Mouse (Mus musculus) hindbrain, embryonic 13.5 days (tissue): ENCODE measurements around the gene Kdm2a. TPM values are rescaled to one million over a fixed set of nuclear protein-coding genes. Genes with fewer than 3 reads are reported as not detected.

ENCODE experiments used
- ATAC-seq: fragments of 200-750 bp; cut with Nextera tagmentation; 2 replicates; pipeline ENCODE4 v1.8.0; 2017; ENCODE audit warnings: moderate TSS enrichment; ENCODE audit not compliant: low FRiP score
- H3K27ac ChIP-seq: fragments of 300-500 bp; sonication (generic); 2 replicates; pipeline ENCODE4 v1.5.1; 2015; ENCODE audit warnings: inconsistent platforms, mild to moderate bottlenecking, moderate library complexity
- H3K27me3 ChIP-seq: fragments of 300-500 bp; sonication (generic); 2 replicates; pipeline ENCODE4 v1.6.1; 2015; ENCODE audit warnings: mild to moderate bottlenecking, inconsistent platforms
- H3K36me3 ChIP-seq: fragments of 300-500 bp; sonication (generic); 2 replicates; pipeline ENCODE4 v1.6.1; 2015; ENCODE audit warnings: mild to moderate bottlenecking, inconsistent platforms
- H3K4me1 ChIP-seq: fragments of 300-500 bp; sonication (generic); replicated peaks from 2 replicates; pipeline ENCODE4 v1.6.1; 2015; ENCODE audit warnings: inconsistent platforms
- H3K4me2 ChIP-seq: fragments of 300-500 bp; sonication (generic); 2 replicates; pipeline ENCODE4 v1.6.1; 2015; ENCODE audit warnings: inconsistent platforms, mild to moderate bottlenecking, moderate library complexity
- H3K4me3 ChIP-seq: fragments of 300-500 bp; sonication (generic); 2 replicates; pipeline ENCODE4 v1.5.1; 2015; ENCODE audit warnings: mild to moderate bottlenecking, inconsistent platforms
- H3K9ac ChIP-seq: fragments of 300-500 bp; sonication (generic); 2 replicates; pipeline ENCODE4 v1.6.1; 2015; ENCODE audit warnings: mild to moderate bottlenecking, inconsistent platforms
- H3K9me3 ChIP-seq: fragments of 300-500 bp; sonication (generic); 2 replicates; pipeline ENCODE4 v1.6.1; 2016; ENCODE audit warnings: inconsistent platforms
- WGBS: fragments of 180-500 bp; shearing (Covaris S2); methylation state at CpG from one replicate; pipeline ENCODE4 v1.1.7; 2015; 5-methylcytosine and 5-hydroxymethylcytosine counted together
- polyA plus RNA-seq: library from polyadenylated mRNA; unstranded; fragments of >200 nt; fragmentation: Nextera tagmentation; extraction: Ambion mirVana; gene quantifications from 2 replicates; pipeline ENCODE4 v1.2.1, GENCODE M21; 2015

The Kdm2a gene
- polyA plus RNA-seq, 1 experiment from 2014 or later = 34.6 TPM

DNA sequence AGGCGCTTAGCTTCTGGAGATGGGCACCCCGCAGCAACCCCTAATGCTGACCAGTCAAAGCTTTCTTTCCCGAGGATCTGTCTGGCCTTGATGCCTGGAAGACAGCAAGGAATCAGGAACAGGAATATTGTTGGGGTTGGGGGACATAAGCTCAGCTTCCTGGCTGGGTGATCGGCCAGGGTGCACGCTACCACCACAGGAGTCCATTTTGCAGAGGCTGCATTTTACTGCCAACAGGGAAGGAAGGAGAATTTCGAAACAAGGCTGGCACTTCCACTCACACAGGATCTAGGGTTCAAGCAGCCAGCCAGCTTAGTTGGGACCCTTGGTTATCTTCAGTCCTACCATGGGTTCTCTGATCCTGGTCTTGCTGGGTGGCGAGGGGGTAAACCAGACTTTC, 114.4 kb downstream of the Kdm2a start:
- Histone ChIP-seq H3K4me2 (peak overlapping the region; percentile 66), H3K9me3 (no peaks in the 10 kb centered on the region), H3K27ac (peak overlapping the region; percentile 52; the same call in 1 of the 2 replicates), H3K4me3 (peak overlapping the region; percentile 63), H3K36me3 (peaks cover 54% of the 10 kb centered on the region), H3K9ac (no peak overlapping the region), H3K4me1 (peaks cover 17% of the 10 kb centered on the region), H3K27me3 (0 out of 2 replicates have a peak, but pooled peaks cover 3% of the 10 kb centered on the region)
- 51% methylated on average over 7 of the region's 7 CpGs for WGBS
- no peak for ATAC-seq

DNA sequence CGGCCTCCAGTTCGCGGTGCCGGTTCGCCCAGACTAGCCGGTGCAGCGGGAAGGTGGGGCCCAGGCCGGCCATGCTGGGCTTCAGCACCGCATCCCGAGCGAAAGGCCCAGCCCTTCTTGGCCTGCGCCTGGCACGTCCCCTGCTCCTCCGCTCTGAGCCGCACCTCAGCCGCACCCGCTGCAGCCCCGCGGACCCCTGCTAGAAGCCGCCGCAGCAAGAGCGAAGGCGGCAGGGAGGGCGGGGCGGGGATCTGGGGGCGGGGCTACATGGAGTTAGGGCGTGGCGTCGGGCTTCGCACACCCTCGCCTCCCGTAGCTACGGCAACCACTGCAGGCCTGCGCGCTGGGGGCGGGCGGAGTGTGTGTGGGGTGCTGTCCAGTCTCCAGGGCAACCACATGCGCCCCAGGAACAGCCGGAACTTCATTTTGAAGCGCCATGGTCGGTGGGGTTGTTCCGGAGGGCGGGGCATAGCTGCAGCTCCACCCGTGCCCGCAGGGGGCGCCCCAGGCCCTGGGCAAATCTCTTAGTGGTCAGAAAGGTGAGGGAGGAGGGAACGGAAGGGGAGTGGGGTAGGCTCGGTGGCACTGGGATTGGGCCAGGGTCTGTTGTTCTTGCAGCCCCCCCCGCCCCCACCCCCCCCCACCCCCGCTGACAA, 115.1 kb downstream of the Kdm2a start, which contains the start of gene Ankrd13d:
Gene Ankrd13d (minus strand): TSS at position 240 of the 656 bp plus-strand sequence.
- Histone ChIP-seq H3K4me2 (peak within 1 kb of the TSS; percentile 66), H3K27me3 (0 out of 2 replicates have a peak, but pooled peaks cover 3% of the 10 kb centered on the region), H3K4me1 (peaks cover 17% of the 10 kb centered on the region), H3K9me3 (no peaks in the 10 kb centered on the region), H3K4me3 (peak within 1 kb of the TSS; percentile 63), H3K36me3 (peaks cover 47% of the 10 kb centered on the region), H3K9ac (peak within 1 kb of the TSS; percentile 82), H3K27ac (peak within 1 kb of the TSS; percentile 80)
- ATAC-seq = peak; percentile 94
- under 1% methylated on average over 47 of the region's 50 CpGs for WGBS

DNA sequence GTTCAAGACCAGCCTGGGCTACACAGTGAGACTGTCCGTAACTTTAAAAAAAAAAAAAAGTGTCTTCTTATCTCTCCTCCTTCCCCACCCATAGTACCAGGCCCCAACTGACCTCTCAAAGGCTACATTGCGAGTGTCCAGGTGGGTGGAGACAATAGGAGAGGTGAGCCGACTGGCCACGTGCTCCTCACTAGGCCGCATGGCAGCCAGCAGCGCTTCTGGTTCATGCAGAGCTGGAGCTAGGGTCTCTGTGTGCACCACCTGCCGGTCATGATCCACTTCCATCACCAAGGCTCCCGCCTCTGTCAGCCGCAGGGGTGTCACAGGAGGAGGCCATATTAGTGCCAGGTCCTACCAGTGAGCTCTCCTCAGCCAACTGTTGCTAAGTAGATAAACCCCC, 117.7 kb downstream of the Kdm2a start:
- no peak for ATAC-seq
- Histone ChIP-seq H3K9me3 (no peaks in the 10 kb centered on the region; the same call in 1 of the 2 replicates), H3K27me3 (0 out of 2 replicates have a peak, but pooled peaks cover 3% of the 10 kb centered on the region)

DNA sequence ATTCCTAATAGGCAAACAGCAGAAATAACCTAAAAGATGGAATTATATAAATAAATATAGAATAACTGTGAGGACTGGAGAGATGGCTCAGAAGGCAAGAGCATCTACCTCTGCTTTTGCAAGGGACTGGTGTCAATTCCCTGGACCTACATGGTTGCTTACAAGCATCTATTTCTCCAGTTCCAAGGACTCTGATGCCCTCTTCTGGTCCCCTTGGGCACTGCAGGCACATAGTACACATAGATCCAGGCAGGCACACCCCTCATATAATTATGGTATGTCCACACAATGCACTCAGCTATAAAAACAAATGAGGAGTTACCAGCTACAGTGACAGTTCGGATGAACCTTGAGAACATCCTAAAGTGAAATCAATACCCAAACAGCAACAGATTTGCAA, 118.6 kb downstream of the Kdm2a start:
- no peak overlapping the region for H3K9ac ChIP-seq
- H3K9me3 ChIP-seq = no peaks in the 10 kb centered on the region; the same call in 1 of the 2 replicates
- no peak overlapping the region for H3K4me3 ChIP-seq
- 98% methylated on average over 1 of the region's 1 CpGs for WGBS
- 0 out of 2 replicates have a peak, but pooled peaks cover 3% of the 10 kb centered on the region for H3K27me3 ChIP-seq
- no peak for ATAC-seq
- H3K27ac ChIP-seq = no peak overlapping the region
- peaks cover 17% of the 10 kb centered on the region for H3K4me1 ChIP-seq
- peaks cover 25% of the 10 kb centered on the region for H3K36me3 ChIP-seq
- H3K4me2 ChIP-seq = no peak overlapping the region

More for the DNA sequence above, 117.7 kb downstream of the Kdm2a start:
- no peak overlapping the region for H3K4me2 ChIP-seq
- H3K27ac ChIP-seq = no peak overlapping the region
- no peak overlapping the region for H3K9ac ChIP-seq
- no peak overlapping the region for H3K4me3 ChIP-seq
- peaks cover 17% of the 10 kb centered on the region for H3K4me1 ChIP-seq
- 94% methylated on average over 9 of the region's 9 CpGs for WGBS
- peaks cover 30% of the 10 kb centered on the region for H3K36me3 ChIP-seq

DNA sequence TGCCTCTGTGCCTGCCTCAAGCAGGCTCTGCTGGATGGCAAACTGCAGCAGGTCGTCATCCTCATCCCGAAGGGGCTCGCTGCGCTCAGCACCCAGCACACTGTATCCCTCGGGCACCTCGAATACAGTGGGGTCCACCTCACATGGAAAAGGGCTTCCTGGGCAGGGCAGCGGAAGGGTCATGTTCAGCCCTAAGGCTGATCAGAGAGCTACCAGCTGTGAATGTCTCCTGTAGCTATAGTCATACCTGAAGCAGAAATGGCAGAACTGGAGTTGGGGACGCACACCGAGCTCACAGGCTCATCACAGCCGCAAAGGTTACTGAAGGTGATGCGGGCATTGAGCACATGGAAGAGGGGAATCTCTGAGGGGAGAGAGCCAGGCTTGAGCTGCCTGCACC, 127.1 kb downstream of the Kdm2a start:
- ATAC-seq = no peak
- H3K9ac ChIP-seq = no peak overlapping the region
- H3K4me2 ChIP-seq = no peak overlapping the region
- peaks cover 12% of the 10 kb centered on the region for H3K4me1 ChIP-seq
- H3K4me3 ChIP-seq = no peak overlapping the region
- H3K36me3 ChIP-seq = peaks cover 36% of the 10 kb centered on the region
- H3K27me3 ChIP-seq = peaks cover 42% of the 10 kb centered on the region
- no peaks in the 10 kb centered on the region; the same call in 1 of the 2 replicates for H3K9me3 ChIP-seq
- WGBS = 93% methylated on average over 11 of the region's 11 CpGs
- no peak overlapping the region for H3K27ac ChIP-seq

DNA sequence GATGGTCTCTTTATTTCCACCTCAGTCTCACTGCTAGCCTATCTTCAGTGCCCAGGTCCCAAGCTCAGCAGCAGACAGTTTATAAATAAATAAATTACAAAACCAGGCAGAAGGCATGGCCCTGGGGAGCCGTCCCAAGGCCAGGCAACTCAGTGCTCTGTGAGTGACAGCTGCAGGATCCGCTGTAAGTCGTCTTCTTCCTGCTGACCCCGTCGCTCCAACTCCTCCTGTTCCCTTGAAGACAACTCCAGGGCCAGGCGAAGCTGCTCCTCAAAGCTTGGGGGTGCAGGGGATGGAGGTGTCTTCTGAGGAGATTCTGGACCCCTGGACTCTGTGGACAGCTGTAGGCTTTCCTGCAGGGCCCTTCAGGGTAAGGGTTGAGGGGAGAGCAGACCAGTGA, 127.9 kb downstream of the Kdm2a start:
- WGBS = 68% methylated on average over 6 of the region's 6 CpGs
- no peak overlapping the region for H3K27ac ChIP-seq
- H3K36me3 ChIP-seq = peaks cover 33% of the 10 kb centered on the region
- no peak overlapping the region for H3K9ac ChIP-seq
- peaks cover 12% of the 10 kb centered on the region for H3K4me1 ChIP-seq
- H3K4me2 ChIP-seq = no peak overlapping the region
- ATAC-seq = no peak
- H3K27me3 ChIP-seq = peaks cover 42% of the 10 kb centered on the region
- H3K9me3 ChIP-seq = no peaks in the 10 kb centered on the region
- H3K4me3 ChIP-seq = no peak overlapping the region

DNA sequence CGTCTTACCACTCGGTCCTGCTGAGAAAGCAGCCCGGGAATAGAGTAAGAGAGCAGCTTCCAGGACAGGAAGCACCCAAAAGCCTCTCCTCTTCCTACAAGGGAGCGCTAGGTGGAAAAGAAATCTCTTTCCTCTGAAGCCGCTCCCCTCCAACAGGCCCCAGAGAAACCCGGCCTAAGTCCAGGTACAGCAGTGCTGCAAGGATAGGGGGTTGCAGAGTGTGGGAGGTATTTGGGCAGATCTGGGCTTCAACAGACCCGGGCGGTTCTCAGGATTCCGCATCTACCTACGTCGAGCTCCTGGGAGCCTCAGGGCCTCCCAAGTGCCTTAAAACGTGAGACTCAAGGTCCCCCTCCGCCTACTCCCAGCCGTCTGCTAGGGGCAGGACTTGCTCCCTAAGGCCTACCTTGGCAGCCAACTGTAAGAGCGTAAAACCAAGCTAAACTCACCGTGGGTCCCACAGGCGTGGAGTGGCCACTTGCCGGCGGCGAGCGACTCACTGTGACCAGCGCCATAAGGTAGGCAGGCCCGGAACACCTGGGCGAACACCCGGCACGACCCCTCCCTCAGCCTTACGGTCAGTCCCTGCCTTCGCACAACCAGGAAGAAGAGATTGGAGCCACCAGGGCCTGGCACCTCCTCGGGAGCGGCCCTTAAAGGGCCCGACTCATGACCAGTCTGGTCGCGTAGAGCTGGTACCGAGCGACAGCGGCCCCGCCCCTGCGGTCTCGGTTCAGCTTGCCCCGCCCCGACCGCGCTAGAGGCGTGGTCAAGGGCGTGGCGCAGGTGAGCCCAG, 129.3 kb downstream of the Kdm2a start, which contains the start of gene Ssh3:
Gene Ssh3 (minus strand): TSS at position 615 of the 796 bp plus-strand sequence.
- WGBS = 6% methylated on average over 46 of the region's 46 CpGs
- Histone ChIP-seq H3K4me2 (peak within 1 kb of the TSS; percentile 55), H3K4me1 (peaks cover 12% of the 10 kb centered on the region), H3K4me3 (peak within 1 kb of the TSS; percentile 36), H3K36me3 (peaks cover 34% of the 10 kb centered on the region), H3K27ac (no peak within 1 kb of the TSS), H3K9me3 (no peaks in the 10 kb centered on the region), H3K27me3 (peaks cover 42% of the 10 kb centered on the region), H3K9ac (peak within 1 kb of the TSS; percentile 59)
- ATAC-seq = 0 out of 2 replicates have a peak, but pooled peaks have one; percentile 28

DNA sequence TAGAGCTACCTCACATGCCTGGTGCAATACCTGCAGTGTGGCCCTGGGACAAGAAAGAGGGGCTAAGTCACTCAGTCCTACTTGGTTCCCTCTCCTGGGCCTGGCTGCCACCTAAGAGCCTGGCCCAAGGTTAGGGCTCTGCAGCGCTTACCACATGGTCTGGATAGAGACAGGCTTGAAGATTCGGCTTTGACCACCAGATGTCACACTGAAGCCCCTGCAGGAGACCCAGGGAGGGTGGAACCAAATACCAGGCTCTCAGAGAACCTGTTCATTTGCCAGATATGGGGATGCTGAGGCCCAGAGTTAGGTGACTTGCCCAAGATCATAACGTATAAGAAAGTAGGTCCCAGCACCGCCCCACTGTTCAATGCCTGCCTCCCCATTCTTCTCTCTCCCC, 132.1 kb downstream of the Kdm2a start:
- Histone ChIP-seq H3K9ac (no peak overlapping the region), H3K4me2 (no peak overlapping the region), H3K4me1 (peaks cover 12% of the 10 kb centered on the region), H3K9me3 (no peaks in the 10 kb centered on the region), H3K4me3 (no peak overlapping the region), H3K36me3 (peaks cover 13% of the 10 kb centered on the region), H3K27ac (no peak overlapping the region), H3K27me3 (peaks cover 38% of the 10 kb centered on the region)
- no peak for ATAC-seq
- WGBS = 73% methylated on average over 4 of the region's 4 CpGs

Other genes with a start within 250 kb of the Kdm2a start
- 128 and 130 TPM in 2 replicates for gene Coro1b, start 249.7 kb downstream of the Kdm2a start, polyA plus RNA-seq
- gene Ptprcap, start 244.7 kb downstream of the Kdm2a start, polyA plus RNA-seq = 0.47 and 0.66 TPM in 2 replicates
- 61.6 and 64.3 TPM in 2 replicates for gene Rps6kb2, start 234.9 kb downstream of the Kdm2a start, polyA plus RNA-seq
- gene Carns1, start 222.8 kb downstream of the Kdm2a start, polyA plus RNA-seq = 5.1 and 5.6 TPM in 2 replicates
- gene Tbc1d10c, start 207.0 kb downstream of the Kdm2a start, polyA plus RNA-seq = 0.88 and 1.1 TPM in 2 replicates
- gene Ppp1ca, start 206.2 kb downstream of the Kdm2a start, polyA plus RNA-seq = 609 and 611 TPM in 2 replicates
- gene Rad9a, start 196.6 kb downstream of the Kdm2a start, polyA plus RNA-seq = 20.4 and 24.6 TPM in 2 replicates
- gene Clcf1, start 184.0 kb downstream of the Kdm2a start, polyA plus RNA-seq = 0.58 and 1.0 TPM in 2 replicates
- not detected in 2 replicates for gene AC109138.7, start 183.9 kb downstream of the Kdm2a start, polyA plus RNA-seq
- gene Pold4, start 166.4 kb downstream of the Kdm2a start, polyA plus RNA-seq = 19.7 and 20.2 TPM in 2 replicates
- gene Ssh3, start 129.1 kb downstream of the Kdm2a start, polyA plus RNA-seq = 10.4 and 10.6 TPM in 2 replicates
- gene Ankrd13d, start 115.1 kb downstream of the Kdm2a start, polyA plus RNA-seq = 29.9 and 33.1 TPM in 2 replicates
- gene Grk2, start 92.1 kb downstream of the Kdm2a start, polyA plus RNA-seq = 19.6 and 20.0 TPM in 2 replicates
- 7.0 and 7.8 TPM in 2 replicates for gene Rhod, start 41.1 kb upstream of the Kdm2a start, polyA plus RNA-seq
- 2.9 and 3.6 TPM in 2 replicates for gene Syt12, start 79.2 kb upstream of the Kdm2a start, polyA plus RNA-seq
- gene 2010003K11Rik, start 100.3 kb upstream of the Kdm2a start, polyA plus RNA-seq = not detected in 2 replicates
- 22.5 and 24.3 TPM in 2 replicates for gene Pcx, start 112.2 kb upstream of the Kdm2a start, polyA plus RNA-seq
- gene Lrfn4, start 217.4 kb upstream of the Kdm2a start, polyA plus RNA-seq = 9.0 and 10.4 TPM in 2 replicates
- gene Rce1, start 227.4 kb upstream of the Kdm2a start, polyA plus RNA-seq = 52.0 and 54.2 TPM in 2 replicates